Mouse (Mus musculus): Measurements from ENCODE around the gene Ank3. TPM values are rescaled to one million over a fixed set of nuclear protein-coding genes. Genes with fewer than 3 reads are reported as not detected.

Ank3 gene
- polyA plus RNA-seq, 1 experiment from 2014 or later: 150 TPM

GRCm38 (mm10) chr10:70049771-70050170 is 651.2 kb downstream of the Ank3 start:
- no peak overlapping the region for H3K9ac ChIP-seq (replicated peaks; ENCODE audit: low read length)
- H3K36me3 ChIP-seq (ENCODE audit: control insufficient read depth, insufficient read depth, low read length): no peaks in the 10 kb centered on the region
- no peak overlapping the region for H3K4me2 ChIP-seq (ENCODE audit: low read length)
- H3K27ac ChIP-seq (replicated peaks; ENCODE audit: low read depth, low read length): no peak overlapping the region
- no peak for DNase-seq
- no peak overlapping the region for H3K4me3 ChIP-seq (replicated peaks; ENCODE audit: low read depth, low read length)
- ATAC-seq (ENCODE audit: low FRiP score, low TSS enrichment): no peak
- no peaks in the 10 kb centered on the region for H3K4me1 ChIP-seq (ENCODE audit: control insufficient read depth, insufficient read depth, low read length)
- H3K27me3 ChIP-seq (ENCODE audit: control insufficient read depth, insufficient read depth, low read length): no peaks in the 10 kb centered on the region
- no peaks in the 10 kb centered on the region for H3K9me3 ChIP-seq (ENCODE audit: control insufficient read depth, low read length)
- WGBS: 88% methylated on average over 7 of the region's 7 CpGs

GRCm38 (mm10) chr10:70055291-70055690 is 656.7 kb downstream of the Ank3 start:
- no peaks in the 10 kb centered on the region for H3K36me3 ChIP-seq (ENCODE audit: control insufficient read depth, insufficient read depth, low read length)
- H3K27me3 ChIP-seq (ENCODE audit: control insufficient read depth, insufficient read depth, low read length): no peaks in the 10 kb centered on the region
- no peaks in the 10 kb centered on the region for H3K9me3 ChIP-seq (ENCODE audit: control insufficient read depth, low read length)
- no peak overlapping the region for H3K9ac ChIP-seq (replicated peaks; ENCODE audit: low read length)
- H3K4me2 ChIP-seq (ENCODE audit: low read length): no peak overlapping the region
- H3K4me1 ChIP-seq (ENCODE audit: control insufficient read depth, insufficient read depth, low read length): no peaks in the 10 kb centered on the region
- ATAC-seq (ENCODE audit: low FRiP score, low TSS enrichment) (no peak), DNase-seq (no peak)
- no peak overlapping the region for H3K27ac ChIP-seq (replicated peaks; ENCODE audit: low read depth, low read length)
- no peak overlapping the region for H3K4me3 ChIP-seq (replicated peaks; ENCODE audit: low read depth, low read length)
- WGBS: 90% methylated on average over 2 of the region's 2 CpGs

GRCm38 (mm10) chr10:70057064-70057463 is 658.5 kb downstream of the Ank3 start:
- Histone ChIP-seq H3K36me3 (ENCODE audit: control insufficient read depth, insufficient read depth, low read length) (no peaks in the 10 kb centered on the region), H3K9ac (replicated peaks; ENCODE audit: low read length) (no peak overlapping the region), H3K4me2 (ENCODE audit: low read length) (no peak overlapping the region), H3K4me3 (replicated peaks; ENCODE audit: low read depth, low read length) (no peak overlapping the region), H3K27ac (replicated peaks; ENCODE audit: low read depth, low read length) (no peak overlapping the region), H3K4me1 (ENCODE audit: control insufficient read depth, insufficient read depth, low read length) (no peaks in the 10 kb centered on the region), H3K27me3 (ENCODE audit: control insufficient read depth, insufficient read depth, low read length) (no peaks in the 10 kb centered on the region), H3K9me3 (ENCODE audit: control insufficient read depth, low read length) (no peaks in the 10 kb centered on the region)
- DNase-seq (no peak), ATAC-seq (ENCODE audit: low FRiP score, low TSS enrichment) (no peak)
- WGBS: 91% methylated on average over 3 of the region's 3 CpGs

- Histone ChIP-seq H3K4me2 (ENCODE audit: low read length) (no peak overlapping the region), H3K9me3 (ENCODE audit: control insufficient read depth, low read length) (no peaks in the 10 kb centered on the region)
Measured at GRCm38 (mm10) chr10:70060021-70060688, 661.6 kb downstream of the Ank3 start.

GRCm38 (mm10) chr10:70060689-70061081 is 662.1 kb downstream of the Ank3 start:
- Histone ChIP-seq H3K9ac (replicated peaks; ENCODE audit: low read length) (no peak overlapping the region), H3K9me3 (ENCODE audit: control insufficient read depth, low read length) (no peaks in the 10 kb centered on the region), H3K27ac (replicated peaks; ENCODE audit: low read depth, low read length) (no peak overlapping the region), H3K27me3 (ENCODE audit: control insufficient read depth, insufficient read depth, low read length) (no peaks in the 10 kb centered on the region), H3K4me2 (ENCODE audit: low read length) (no peak overlapping the region), H3K4me1 (ENCODE audit: control insufficient read depth, insufficient read depth, low read length) (no peaks in the 10 kb centered on the region), H3K36me3 (ENCODE audit: control insufficient read depth, insufficient read depth, low read length) (no peaks in the 10 kb centered on the region), H3K4me3 (replicated peaks; ENCODE audit: low read depth, low read length) (no peak overlapping the region)
- peak; percentile 40 for DNase-seq
- 37% methylated on average over 10 of the region's 10 CpGs for WGBS
- no peak for ATAC-seq (ENCODE audit: low FRiP score, low TSS enrichment)

More at GRCm38 (mm10) chr10:70060021-70060688, 661.6 kb downstream of the Ank3 start:
- Histone ChIP-seq H3K27me3 (ENCODE audit: control insufficient read depth, insufficient read depth, low read length) (no peaks in the 10 kb centered on the region), H3K9ac (replicated peaks; ENCODE audit: low read length) (no peak overlapping the region), H3K4me1 (ENCODE audit: control insufficient read depth, insufficient read depth, low read length) (no peaks in the 10 kb centered on the region), H3K36me3 (ENCODE audit: control insufficient read depth, insufficient read depth, low read length) (no peaks in the 10 kb centered on the region), H3K4me3 (replicated peaks; ENCODE audit: low read depth, low read length) (no peak overlapping the region), H3K27ac (replicated peaks; ENCODE audit: low read depth, low read length) (no peak overlapping the region)
- DNase-seq: peak; percentile 37
- WGBS: 71% methylated on average over 19 of the region's 19 CpGs
- no peak for ATAC-seq (ENCODE audit: low FRiP score, low TSS enrichment)

GRCm38 (mm10) chr10:70063881-70064555 is 665.4 kb downstream of the Ank3 start:
- no peaks in the 10 kb centered on the region for H3K27me3 ChIP-seq (ENCODE audit: control insufficient read depth, insufficient read depth, low read length)
- ATAC-seq (ENCODE audit: low FRiP score, low TSS enrichment) (no peak), DNase-seq (no peak)
- 95% methylated on average over 6 of the region's 6 CpGs for WGBS
- H3K36me3 ChIP-seq (ENCODE audit: control insufficient read depth, insufficient read depth, low read length): no peaks in the 10 kb centered on the region
- no peak overlapping the region for H3K9ac ChIP-seq (replicated peaks; ENCODE audit: low read length)
- H3K4me2 ChIP-seq (ENCODE audit: low read length): no peak overlapping the region
- H3K4me3 ChIP-seq (replicated peaks; ENCODE audit: low read depth, low read length): no peak overlapping the region
- no peaks in the 10 kb centered on the region for H3K4me1 ChIP-seq (ENCODE audit: control insufficient read depth, insufficient read depth, low read length)
- H3K9me3 ChIP-seq (ENCODE audit: control insufficient read depth, low read length): no peaks in the 10 kb centered on the region
- H3K27ac ChIP-seq (replicated peaks; ENCODE audit: low read depth, low read length): no peak overlapping the region

- H3K4me2 ChIP-seq (ENCODE audit: low read length): no peak overlapping the region
- H3K9ac ChIP-seq (replicated peaks; ENCODE audit: low read length): no peak overlapping the region
- no peaks in the 10 kb centered on the region for H3K27me3 ChIP-seq (ENCODE audit: control insufficient read depth, insufficient read depth, low read length)
- 86% methylated on average over 3 of the region's 3 CpGs for WGBS
- ATAC-seq (ENCODE audit: low FRiP score, low TSS enrichment) (no peak), DNase-seq (peak; percentile 6)
- no peaks in the 10 kb centered on the region for H3K36me3 ChIP-seq (ENCODE audit: control insufficient read depth, insufficient read depth, low read length)
- H3K9me3 ChIP-seq (ENCODE audit: control insufficient read depth, low read length): no peaks in the 10 kb centered on the region
- H3K4me3 ChIP-seq (replicated peaks; ENCODE audit: low read depth, low read length): no peak overlapping the region
- no peaks in the 10 kb centered on the region for H3K4me1 ChIP-seq (ENCODE audit: control insufficient read depth, insufficient read depth, low read length)
- H3K27ac ChIP-seq (replicated peaks; ENCODE audit: low read depth, low read length): no peak overlapping the region
Measured at GRCm38 (mm10) chr10:70065191-70065590, 666.6 kb downstream of the Ank3 start.

GRCm38 (mm10) chr10:70066497-70067168 is 668.1 kb downstream of the Ank3 start:
- Histone ChIP-seq H3K9ac (replicated peaks; ENCODE audit: low read length) (no peak overlapping the region), H3K4me3 (replicated peaks; ENCODE audit: low read depth, low read length) (no peak overlapping the region), H3K9me3 (ENCODE audit: control insufficient read depth, low read length) (no peaks in the 10 kb centered on the region), H3K36me3 (ENCODE audit: control insufficient read depth, insufficient read depth, low read length) (no peaks in the 10 kb centered on the region), H3K4me1 (ENCODE audit: control insufficient read depth, insufficient read depth, low read length) (no peaks in the 10 kb centered on the region), H3K27ac (replicated peaks; ENCODE audit: low read depth, low read length) (no peak overlapping the region), H3K4me2 (ENCODE audit: low read length) (no peak overlapping the region), H3K27me3 (ENCODE audit: control insufficient read depth, insufficient read depth, low read length) (no peaks in the 10 kb centered on the region)
- 24% methylated on average over 8 of the region's 8 CpGs for WGBS
- DNase-seq (peak; percentile 37), ATAC-seq (ENCODE audit: low FRiP score, low TSS enrichment) (peak; percentile 58; the same call in 1 of the 2 replicates)

All from midbrain, embryonic 14.5 days (tissue).